Mouse (Mus musculus): ENCODE data around the gene Mipep. TPM values are rescaled to one million over a fixed set of nuclear protein-coding genes. Genes with fewer than 3 reads are reported as not detected.

Gene Mipep
- polyA plus RNA-seq, 1 experiment: 18.5 TPM

DNA sequence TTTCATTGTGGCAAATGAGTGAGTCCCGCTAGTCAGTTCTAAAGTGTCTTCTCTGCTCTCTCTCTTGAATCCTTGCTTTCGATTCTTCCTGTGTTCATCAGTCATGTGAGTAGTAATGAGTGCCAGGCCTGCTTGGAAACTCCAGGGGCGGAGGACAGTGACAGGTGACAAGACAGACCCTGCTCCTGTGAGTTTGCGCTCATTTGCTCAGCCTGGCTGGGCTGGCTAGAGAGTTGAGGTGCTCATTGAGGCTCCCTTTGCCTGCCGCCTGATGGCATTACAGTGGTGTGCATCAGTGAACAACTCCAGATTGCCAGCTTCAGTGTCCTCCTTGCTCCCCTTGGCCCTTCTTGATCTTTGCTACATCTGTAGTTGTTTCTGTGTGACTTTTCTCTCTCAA lies 97.7 kb downstream of the Mipep start:
- Histone ChIP-seq H3K4me1 (ENCODE audit: control insufficient read depth, insufficient read depth, low read length) (no peaks in the 10 kb centered on the region), H3K4me3 (ENCODE audit: insufficient read depth, low read length) (no peak overlapping the region), H3K27ac (ENCODE audit: insufficient read depth, low read length) (no peak overlapping the region)
- TF ChIP-seq POLR2A (IDR thresholded peaks at IDR 0.05; ENCODE audit: extremely low read depth, insufficient read depth, low read length) (no peak), CTCF (IDR thresholded peaks at IDR 0.05; ENCODE audit: extremely low read depth, insufficient read depth, low read length) (no peak)

DNA sequence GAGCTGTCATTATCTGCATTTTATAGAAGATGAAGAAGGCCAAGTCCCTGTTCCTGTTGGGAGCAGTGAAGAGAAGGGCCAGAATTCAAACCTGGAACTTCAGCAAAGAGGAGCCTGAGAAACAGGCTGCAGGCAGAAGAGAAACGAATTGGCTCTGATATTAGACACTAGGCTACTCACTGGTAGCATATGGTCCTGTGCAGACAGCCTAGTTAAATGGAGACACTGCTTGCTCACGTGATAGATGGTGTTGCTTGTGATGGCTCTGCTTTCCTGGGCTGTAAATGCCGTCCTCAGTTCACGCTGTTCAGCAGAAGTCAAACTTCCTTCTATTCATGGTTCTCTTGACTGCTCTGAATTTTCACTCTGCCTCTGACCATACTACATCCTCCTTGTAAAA lies 98.3 kb downstream of the Mipep start:
- H3K27ac ChIP-seq (ENCODE audit: insufficient read depth, low read length): no peak overlapping the region
- no peak for TF ChIP-seq POLR2A (IDR thresholded peaks at IDR 0.05; ENCODE audit: extremely low read depth, insufficient read depth, low read length)
- TF ChIP-seq CTCF (IDR thresholded peaks at IDR 0.05; ENCODE audit: extremely low read depth, insufficient read depth, low read length): no peak
- no peaks in the 10 kb centered on the region for H3K4me1 ChIP-seq (ENCODE audit: control insufficient read depth, insufficient read depth, low read length)
- H3K4me3 ChIP-seq (ENCODE audit: insufficient read depth, low read length): no peak overlapping the region

DNA sequence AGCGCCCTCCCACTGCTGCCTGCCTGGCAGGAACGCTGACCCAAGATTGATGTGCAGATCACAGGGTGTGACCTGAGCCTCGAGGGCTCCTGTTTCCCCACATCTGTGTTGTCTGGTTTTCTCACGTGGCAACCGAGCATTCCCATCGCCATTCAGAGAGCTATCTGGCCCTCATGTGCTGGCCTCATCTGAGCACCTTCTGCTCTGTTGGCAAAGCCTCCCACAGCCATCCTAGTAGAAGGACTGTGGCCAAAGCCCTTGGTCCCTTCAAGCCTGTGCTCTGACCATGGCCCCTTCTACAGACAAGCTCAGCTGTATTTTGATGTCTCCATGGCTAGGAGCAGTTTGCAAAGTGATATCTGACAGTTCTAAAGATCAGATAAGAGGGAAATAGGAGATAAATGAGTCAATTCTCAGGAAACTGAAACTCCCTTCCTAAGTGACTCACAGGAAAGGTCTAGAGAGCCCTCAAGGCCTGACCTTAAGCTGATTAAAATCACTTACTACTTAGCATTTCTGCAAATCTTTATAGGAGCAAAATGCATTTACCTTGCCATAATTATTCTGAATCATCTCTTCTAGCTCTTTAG lies 101.1 kb downstream of the Mipep start:
- H3K4me3 ChIP-seq (ENCODE audit: insufficient read depth, low read length): no peak overlapping the region
- H3K4me1 ChIP-seq (ENCODE audit: control insufficient read depth, insufficient read depth, low read length): no peaks in the 10 kb centered on the region
- no peak overlapping the region for H3K27ac ChIP-seq (ENCODE audit: insufficient read depth, low read length)
- TF ChIP-seq POLR2A (IDR thresholded peaks at IDR 0.05; ENCODE audit: extremely low read depth, insufficient read depth, low read length) (no peak), CTCF (IDR thresholded peaks at IDR 0.05; ENCODE audit: extremely low read depth, insufficient read depth, low read length) (no peak)

DNA sequence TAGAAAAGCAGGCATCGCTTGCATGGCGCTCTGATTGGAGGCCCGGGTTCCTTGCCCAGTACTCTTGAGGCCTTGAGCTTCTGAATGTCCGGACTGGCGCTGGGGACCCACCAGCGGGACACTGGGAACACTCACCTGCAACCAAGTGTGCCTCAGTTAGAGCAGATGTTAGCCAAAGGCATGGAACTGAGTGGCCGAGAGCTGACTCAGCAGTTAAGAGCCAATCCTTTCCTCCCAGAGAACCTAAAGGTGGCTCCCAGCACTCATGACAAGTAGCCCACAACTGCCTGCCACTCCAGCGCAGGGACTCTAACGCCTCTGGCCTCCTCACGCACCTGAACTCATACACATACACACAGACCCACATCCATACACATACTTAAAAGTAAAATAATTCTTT lies 109.5 kb downstream of the Mipep start:
- H3K4me3 ChIP-seq (ENCODE audit: insufficient read depth, low read length): no peak overlapping the region
- H3K27ac ChIP-seq (ENCODE audit: insufficient read depth, low read length): no peak overlapping the region
- peaks cover 2% of the 10 kb centered on the region; the same call in 1 of the 2 replicates for H3K4me1 ChIP-seq (ENCODE audit: control insufficient read depth, insufficient read depth, low read length)
- TF ChIP-seq POLR2A (IDR thresholded peaks at IDR 0.05; ENCODE audit: extremely low read depth, insufficient read depth, low read length) (no peak), CTCF (IDR thresholded peaks at IDR 0.05; ENCODE audit: extremely low read depth, insufficient read depth, low read length) (no peak)

DNA sequence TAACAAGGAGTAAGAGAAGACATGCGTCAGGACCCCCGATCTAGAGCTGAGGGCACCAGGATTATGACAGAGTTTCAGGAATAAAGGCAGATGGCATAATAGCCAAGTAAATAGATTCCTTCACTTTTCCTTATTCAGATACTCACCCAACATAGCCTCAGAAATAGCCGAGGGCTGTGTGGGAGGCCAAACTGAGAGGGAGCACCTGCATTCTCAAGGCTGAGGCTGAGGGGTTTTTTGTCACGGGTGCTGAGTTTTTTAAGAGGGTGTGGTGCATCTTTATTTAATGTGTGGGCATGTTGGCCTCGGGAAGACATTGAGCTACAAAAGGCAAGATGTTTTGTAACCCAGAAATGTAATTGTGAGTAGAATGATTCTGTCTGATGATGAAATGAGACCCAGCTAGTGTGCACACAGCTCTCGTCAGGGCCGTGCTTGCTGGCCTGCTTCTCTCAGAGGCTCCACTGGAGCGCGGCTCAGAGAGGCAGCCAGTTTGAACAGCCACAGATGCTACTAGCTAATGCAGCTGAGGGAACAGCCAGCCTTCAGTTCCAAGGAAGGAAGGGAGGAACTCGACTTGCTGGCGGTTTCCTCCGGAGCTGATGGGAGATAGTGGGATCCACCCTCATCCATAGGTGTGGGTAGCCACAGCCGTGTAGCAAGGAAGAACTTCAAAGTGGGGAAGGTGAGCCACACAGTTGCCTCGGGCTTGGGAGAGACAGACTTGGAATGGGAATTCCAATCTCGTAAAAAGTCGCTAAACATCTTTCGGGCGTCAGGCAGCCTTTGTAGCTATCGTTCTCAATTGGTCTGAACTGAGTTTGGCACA lies 111.0 kb downstream of the Mipep start:
- no peak for TF ChIP-seq CTCF (IDR thresholded peaks at IDR 0.05; ENCODE audit: extremely low read depth, insufficient read depth, low read length)
- TF ChIP-seq POLR2A (IDR thresholded peaks at IDR 0.05; ENCODE audit: extremely low read depth, insufficient read depth, low read length): no peak
- Histone ChIP-seq H3K4me1 (ENCODE audit: control insufficient read depth, insufficient read depth, low read length) (peaks cover 2% of the 10 kb centered on the region; the same call in 1 of the 2 replicates), H3K4me3 (ENCODE audit: insufficient read depth, low read length) (no peak overlapping the region), H3K27ac (ENCODE audit: insufficient read depth, low read length) (no peak overlapping the region)

DNA sequence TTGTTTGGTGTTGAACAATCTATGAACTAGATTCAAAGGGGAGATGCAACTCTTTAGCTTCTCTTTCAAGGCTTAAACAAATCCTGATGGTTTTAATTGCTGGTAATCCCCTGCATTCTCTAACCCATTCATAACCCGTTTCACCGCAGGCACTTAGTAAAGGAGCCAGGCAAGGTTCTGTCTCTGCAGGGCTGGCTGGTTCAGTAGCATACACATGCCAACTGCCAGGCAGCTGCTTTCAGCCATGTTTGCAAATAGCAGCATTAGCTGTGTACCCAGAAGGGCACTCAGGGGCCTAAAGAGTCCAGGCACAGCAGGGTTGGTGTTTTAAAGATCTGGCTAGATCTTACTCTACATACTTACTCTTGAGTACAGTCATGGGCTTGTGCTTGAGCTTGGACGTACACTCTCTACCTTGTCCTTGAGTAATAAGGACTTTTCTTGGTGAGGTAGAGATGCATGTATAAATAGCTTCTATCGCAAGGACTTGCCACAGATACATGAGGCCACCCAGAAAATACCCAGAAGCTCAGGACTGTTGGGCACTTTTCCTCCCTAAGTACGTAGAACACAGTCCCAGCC lies 113.8 kb downstream of the Mipep start:
- no peak overlapping the region for H3K4me3 ChIP-seq (ENCODE audit: insufficient read depth, low read length)
- TF ChIP-seq CTCF (IDR thresholded peaks at IDR 0.05; ENCODE audit: extremely low read depth, insufficient read depth, low read length) (no peak), POLR2A (IDR thresholded peaks at IDR 0.05; ENCODE audit: extremely low read depth, insufficient read depth, low read length) (no peak)
- H3K4me1 ChIP-seq (ENCODE audit: control insufficient read depth, insufficient read depth, low read length): peaks cover 2% of the 10 kb centered on the region; the same call in 1 of the 2 replicates
- no peak overlapping the region for H3K27ac ChIP-seq (ENCODE audit: insufficient read depth, low read length)

DNA sequence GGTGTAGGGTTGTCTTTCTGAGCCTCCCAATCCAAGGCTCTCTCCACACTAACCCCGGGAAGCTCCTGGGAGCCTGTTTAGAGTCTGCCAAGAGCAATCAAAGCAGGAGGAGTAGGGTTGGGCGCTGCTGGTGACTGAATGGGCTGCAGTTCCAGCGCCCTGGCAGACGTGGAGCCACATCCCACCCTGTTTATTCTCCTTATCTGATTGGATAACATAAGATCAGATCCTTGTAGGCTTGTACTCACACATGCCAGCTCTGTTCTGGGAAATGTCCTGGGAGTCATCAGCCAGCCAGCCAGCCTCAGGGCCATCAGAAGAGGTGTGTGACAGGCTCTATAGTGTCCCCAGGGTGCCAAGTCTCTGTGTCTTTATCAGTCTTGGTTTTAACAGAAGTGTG lies 120.1 kb downstream of the Mipep start:
- no peaks in the 10 kb centered on the region for H3K4me1 ChIP-seq (ENCODE audit: control insufficient read depth, insufficient read depth, low read length)
- no peak overlapping the region for H3K27ac ChIP-seq (ENCODE audit: insufficient read depth, low read length)
- H3K4me3 ChIP-seq (ENCODE audit: insufficient read depth, low read length): no peak overlapping the region
- TF ChIP-seq CTCF (IDR thresholded peaks at IDR 0.05; ENCODE audit: extremely low read depth, insufficient read depth, low read length) (no peak), POLR2A (IDR thresholded peaks at IDR 0.05; ENCODE audit: extremely low read depth, insufficient read depth, low read length) (no peak)

DNA sequence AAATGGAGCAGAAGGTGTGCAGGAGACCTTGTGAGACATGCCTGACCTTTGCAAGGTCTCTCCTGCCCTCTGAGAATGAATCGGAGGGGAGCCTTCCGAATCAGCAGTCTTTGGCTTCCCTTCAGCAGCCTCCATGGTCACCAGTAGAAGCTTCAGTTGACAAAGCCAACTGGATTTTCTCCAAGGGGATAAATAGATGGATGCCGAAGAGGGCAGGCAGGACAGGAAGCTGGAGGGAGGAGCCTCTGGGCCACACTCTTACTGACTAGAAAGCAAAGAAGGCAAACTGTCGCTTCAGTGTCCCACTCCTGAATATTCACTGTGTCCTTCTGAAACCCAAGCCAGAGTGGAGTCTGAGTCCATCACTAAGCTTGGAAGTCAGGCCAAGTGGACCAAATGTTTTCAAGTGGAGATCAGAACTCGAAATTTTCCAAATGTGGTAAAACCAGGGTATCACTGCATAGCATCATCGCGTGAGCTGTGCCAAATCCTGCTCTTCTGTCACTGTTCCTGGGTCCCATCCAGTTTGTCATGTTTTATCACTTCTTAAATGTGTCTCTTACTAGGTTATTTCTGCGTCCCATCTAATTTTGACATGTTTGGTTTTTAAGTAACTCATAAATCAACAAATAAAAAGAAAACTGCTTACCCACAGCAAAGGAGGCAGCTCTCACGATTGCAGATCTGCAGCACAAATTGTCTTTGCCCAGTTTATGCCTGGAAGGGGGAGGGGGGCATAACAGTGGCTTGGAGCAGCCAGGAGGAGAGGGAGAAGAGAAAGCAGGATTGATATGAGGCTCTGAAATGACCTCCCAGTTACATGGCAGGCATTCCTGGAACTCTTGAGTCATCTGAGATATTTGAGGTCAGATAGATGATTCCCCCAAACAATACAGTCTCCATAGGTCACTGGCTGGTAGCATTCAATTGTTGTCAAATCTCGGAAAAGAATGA lies 122.3 kb downstream of the Mipep start:
- no peak overlapping the region for H3K4me3 ChIP-seq (ENCODE audit: insufficient read depth, low read length)
- no peak overlapping the region for H3K27ac ChIP-seq (ENCODE audit: insufficient read depth, low read length)
- TF ChIP-seq CTCF (IDR thresholded peaks at IDR 0.05; ENCODE audit: extremely low read depth, insufficient read depth, low read length) (no peak), POLR2A (IDR thresholded peaks at IDR 0.05; ENCODE audit: extremely low read depth, insufficient read depth, low read length) (no peak)
- no peaks in the 10 kb centered on the region for H3K4me1 ChIP-seq (ENCODE audit: control insufficient read depth, insufficient read depth, low read length)

DNA sequence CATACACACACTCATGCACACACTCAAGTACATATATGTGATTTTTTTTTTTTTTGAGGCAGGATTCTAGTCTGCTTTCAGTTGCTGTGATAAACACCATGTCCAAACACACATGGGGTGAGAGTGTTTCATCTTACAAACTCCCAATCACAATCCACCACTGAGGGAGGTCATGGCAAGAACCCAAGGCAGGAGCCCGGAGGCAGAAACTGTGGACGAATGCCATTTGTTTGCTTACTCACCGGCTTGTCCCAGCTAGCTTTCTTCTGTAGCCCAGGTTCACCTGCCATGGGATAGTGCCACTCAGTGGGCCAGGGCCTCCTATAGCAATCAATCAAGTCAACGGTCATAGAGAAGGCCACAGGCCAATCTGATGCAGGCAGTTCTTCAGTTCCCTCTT lies 125.0 kb downstream of the Mipep start:
- no peak overlapping the region for H3K4me3 ChIP-seq (ENCODE audit: insufficient read depth, low read length)
- H3K4me1 ChIP-seq (ENCODE audit: control insufficient read depth, insufficient read depth, low read length): no peaks in the 10 kb centered on the region
- TF ChIP-seq POLR2A (IDR thresholded peaks at IDR 0.05; ENCODE audit: extremely low read depth, insufficient read depth, low read length) (no peak), CTCF (IDR thresholded peaks at IDR 0.05; ENCODE audit: extremely low read depth, insufficient read depth, low read length) (no peak)
- H3K27ac ChIP-seq (ENCODE audit: insufficient read depth, low read length): no peak overlapping the region

All from cortical plate, adult 2 months (tissue).